ENCODE assay signal across 14 mouse cellular contexts in the genomic region with DNA sequence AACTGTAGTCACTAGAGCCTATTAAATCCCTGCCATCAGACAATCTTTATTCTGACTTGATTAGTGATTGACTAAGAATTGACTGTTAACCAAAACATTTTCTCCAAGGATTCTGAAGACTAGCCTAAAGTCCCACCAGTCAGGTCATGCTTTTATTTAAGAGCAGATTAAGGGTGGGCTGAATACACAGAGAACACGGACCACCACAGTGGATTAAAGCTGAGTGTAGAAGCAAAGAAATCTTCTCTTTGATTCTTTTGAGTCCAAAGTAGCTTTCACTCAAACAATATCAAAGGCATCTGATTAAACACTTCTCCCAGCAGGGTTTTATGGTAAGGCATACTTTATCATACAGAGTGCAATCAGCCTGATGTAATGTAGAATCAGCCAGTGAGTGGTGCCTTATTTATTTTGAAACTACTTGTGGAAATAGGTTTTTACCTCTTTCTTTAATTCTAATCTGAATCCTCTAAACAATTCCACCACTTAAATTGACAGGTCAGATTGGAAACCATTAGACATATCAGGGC.
"Had no signal": no experiment of that assay in that cellular context is flagged by ENCODE, and none has a peak within 500 bp of the region (broad histone marks: within the 10 kb centered on the region; RNA-seq: fewer than 3 reads in every experiment).

No protein-coding gene starts in this region.

- ATAC-seq: liver, embryonic 12.5 days had no signal

- H3K27me3 ChIP-seq: limb, embryonic 15.5 days; liver, embryonic 12.5 days; neural tube, embryonic 15.5 days had no signal

- H3K4me1 ChIP-seq: limb, embryonic 15.5 days; liver, embryonic 12.5 days had no signal

- H3K4me3 ChIP-seq: limb, embryonic 15.5 days; liver, embryonic 12.5 days; myocyte; neural tube, embryonic 15.5 days had no signal

- H3K9ac ChIP-seq: limb, embryonic 15.5 days; liver, embryonic 12.5 days; lung, embryonic 14.5 days; neural tube, embryonic 15.5 days had no signal

- H3K9me3 ChIP-seq: limb, embryonic 15.5 days; liver, embryonic 12.5 days; neural tube, embryonic 15.5 days had no signal

- H3K36me3 ChIP-seq: limb, embryonic 15.5 days; liver, embryonic 12.5 days; neural tube, embryonic 15.5 days had no signal

- H3K27ac ChIP-seq: limb, embryonic 15.5 days; liver, embryonic 12.5 days; neural tube, embryonic 15.5 days had no signal

- DNase-seq: kidney, adult 8-10 months; kidney, postnatal 25 days; layer of hippocampus, postnatal 36 days; lung, embryonic 14.5 days; lung, postnatal 10 days; lung, postnatal 4 days; right cerebral cortex, postnatal 4 days; spleen, adult 18-20 months; thymus, adult 18-20 months; thymus, postnatal 14 days had no signal

- H3K4me2 ChIP-seq: limb, embryonic 15.5 days; liver, embryonic 12.5 days; lung, embryonic 14.5 days; neural tube, embryonic 15.5 days had no signal
